Mouse (Mus musculus) left cerebral cortex, postnatal 25 days (tissue): ENCODE data around the gene Dhcr24. TPM values are rescaled to one million over a fixed set of nuclear protein-coding genes. Genes with fewer than 3 reads are reported as not detected.

Source experiments
- DNase-seq, 2 experiments: peaks; one replicate each; pipeline ENCODE4 v3.0.0; 2022; ENCODE audit warnings: low spot score in 2 of 2, mixed read lengths in 1 of 2
- intact Hi-C: fragments of 180-260 bp; cut with DNase I; formaldehyde crosslinking; loops from one replicate; pipeline ENCODE4 v1.15.1; 2025
- total RNA-seq, 2 experiments: library from RNA; stranded (reverse); gene quantifications; 2 replicates each; pipeline ENCODE4 v1.2.3; 2021

Dhcr24 gene
- total RNA-seq, 2 experiments from 2014 or later, result 89.9 to 93.5 TPM

DNA sequence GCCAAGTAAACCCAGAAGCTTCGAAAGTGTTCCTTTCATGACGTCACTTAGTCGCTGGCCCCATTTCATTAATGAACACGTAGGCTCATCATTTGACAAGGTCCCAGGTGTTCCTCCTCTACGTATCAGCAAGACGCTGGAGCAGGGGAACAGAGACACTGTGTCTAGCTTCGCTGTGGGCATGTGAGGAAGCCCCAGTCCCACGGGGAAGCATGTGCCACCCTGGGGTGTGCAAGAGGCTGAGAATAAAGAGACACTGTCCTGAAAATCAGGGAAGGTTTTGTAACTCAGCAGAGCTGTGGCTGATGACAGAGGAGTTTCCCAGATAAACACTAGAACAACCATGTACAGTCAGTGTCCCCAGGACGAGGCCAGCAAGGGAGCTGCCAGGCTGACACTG is 36.2 kb downstream of the Dhcr24 start:
- intact Hi-C loops, result no loop called here
- DNase-seq, result peak in 1 of 2 experiments; percentile 50

GRCm38 (mm10) chr4:106597741-106598140 is 36.9 kb downstream of the Dhcr24 start:
- intact Hi-C loops, result no loop called here
- no peak for DNase-seq

DNA sequence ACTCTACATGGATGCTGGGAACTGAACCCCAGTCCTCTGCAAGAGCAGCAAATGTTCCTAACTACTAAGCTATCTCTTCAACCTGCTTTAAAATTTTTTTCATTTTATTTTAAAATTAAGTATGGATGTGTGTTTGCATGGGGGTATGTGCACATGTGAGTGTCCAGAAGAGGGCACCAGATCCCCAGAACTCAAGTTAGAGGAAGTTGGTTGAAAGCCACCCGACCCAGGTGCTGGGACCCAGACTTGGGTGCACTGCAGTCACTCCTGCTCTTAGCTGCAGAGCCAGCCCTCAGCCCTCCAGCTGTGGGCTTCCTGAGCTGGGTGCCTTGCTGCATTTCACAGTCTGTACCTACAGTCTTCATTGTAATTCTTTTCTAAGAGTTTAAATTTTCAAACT is 38.6 kb downstream of the Dhcr24 start:
- intact Hi-C loops, result no loop called here
- no peak for DNase-seq

- intact Hi-C loops, result no loop called here
- DNase-seq, result no peak
Measured at GRCm38 (mm10) chr4:106600770-106601169, 39.9 kb downstream of the Dhcr24 start.

DNA sequence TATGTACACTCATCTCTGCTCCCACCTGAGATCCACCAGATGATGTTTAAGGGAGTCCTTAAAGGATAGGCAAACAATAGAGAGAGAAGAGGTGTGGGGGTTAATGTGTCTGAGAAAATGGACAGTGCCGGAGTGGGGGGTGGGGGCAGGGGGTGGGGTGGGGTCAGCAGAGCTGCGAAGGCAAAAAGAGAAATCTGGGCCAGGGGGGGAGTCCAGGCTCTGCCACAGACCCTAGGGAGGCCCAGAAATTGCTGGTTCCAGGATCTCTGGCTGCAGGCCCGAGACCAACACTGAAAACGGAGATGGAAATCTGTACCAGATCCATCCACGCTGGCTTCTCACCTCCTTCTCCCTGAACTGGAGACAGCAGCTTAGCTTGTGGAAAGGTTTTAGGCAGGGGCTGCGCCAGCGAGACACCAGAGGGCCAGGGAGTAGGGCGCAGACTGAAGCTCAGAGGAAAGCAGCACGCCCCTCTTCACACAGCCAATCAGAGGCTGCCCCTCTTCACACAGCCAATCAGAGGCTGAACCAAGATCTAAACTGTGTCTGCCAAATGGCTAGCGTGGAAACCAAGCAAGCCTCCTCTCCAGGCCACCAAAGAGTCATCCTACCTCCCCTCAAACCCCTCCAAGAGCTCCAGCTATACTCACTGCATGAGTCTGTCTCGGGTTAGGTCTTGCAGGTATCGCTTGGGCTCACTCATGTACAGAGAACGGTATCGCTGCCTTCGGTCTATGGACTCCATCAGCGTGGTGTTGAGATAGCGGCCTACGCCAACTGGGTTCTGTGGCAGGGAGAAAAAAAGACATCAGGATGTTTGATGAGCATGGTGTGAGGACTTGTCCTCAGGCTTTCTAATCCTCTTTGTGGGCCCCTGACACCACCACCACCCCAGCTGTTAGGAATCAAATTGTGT is 46.1 kb downstream of the Dhcr24 start:
- DNase-seq, result no peak
- intact Hi-C loops, result no loop called here

- no peak for DNase-seq
- intact Hi-C loops, result no loop called here
Measured at GRCm38 (mm10) chr4:106607905-106608304, 47.1 kb downstream of the Dhcr24 start.

GRCm38 (mm10) chr4:106613105-106613504 is 52.3 kb downstream of the Dhcr24 start:
- intact Hi-C loops, result loop anchor here (5.0 kb wide), 1 partner anchor 549 kb away; no protein-coding TSS in a partner anchor
- DNase-seq, result no peak

DNA sequence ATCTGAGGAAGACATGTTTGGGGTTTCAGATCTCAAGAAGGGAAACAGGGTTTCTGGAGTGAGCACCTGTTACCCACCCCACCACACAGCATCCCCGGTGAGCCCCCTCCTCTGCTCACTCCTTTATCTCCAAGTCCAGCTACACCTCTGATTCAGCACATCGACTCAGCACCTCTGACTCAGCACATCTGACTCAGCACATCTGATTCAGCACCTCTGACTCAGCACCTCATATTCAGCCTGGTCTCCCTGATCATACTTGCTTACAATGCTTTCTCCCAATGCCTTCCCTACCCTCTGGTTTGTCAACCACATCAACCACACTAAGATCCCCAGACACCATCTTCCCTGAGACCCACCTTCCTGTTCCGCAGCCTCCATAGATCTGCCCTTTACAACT is 52.7 kb downstream of the Dhcr24 start:
- intact Hi-C loops, result loop anchor here (5.0 kb wide), 1 partner anchor 549 kb away; no protein-coding TSS in a partner anchor
- peak in 1 of 2 experiments; percentile 60 for DNase-seq

- peak; percentile 73 to 75 for DNase-seq
- intact Hi-C loops, result loop anchor here (1.0 to 5.0 kb wide), 2 partner anchors 94 to 548 kb away; no protein-coding TSS in a partner anchor
Measured at GRCm38 (mm10) chr4:106614180-106614797, 53.5 kb downstream of the Dhcr24 start.

DNA sequence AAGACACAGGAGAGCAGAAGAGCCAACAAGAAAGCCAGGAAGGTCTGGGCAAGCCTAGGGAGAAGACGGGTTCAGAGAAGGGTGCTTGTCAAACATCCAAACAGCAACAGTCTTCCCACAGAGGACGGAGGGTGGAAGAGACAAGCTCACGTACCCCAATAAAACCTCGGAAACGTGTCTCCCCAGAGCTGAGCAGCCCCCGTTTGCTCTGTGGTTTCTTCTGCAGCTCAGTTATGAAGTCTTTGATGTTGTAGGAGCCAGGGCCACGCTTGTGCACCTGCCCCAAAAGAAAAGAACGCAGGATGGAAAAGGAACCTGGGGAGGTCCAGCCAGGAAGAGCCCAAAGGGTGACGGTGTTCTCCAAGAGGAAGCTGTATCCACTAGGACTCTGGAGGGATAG is 54.0 kb downstream of the Dhcr24 start:
- DNase-seq, result no peak
- intact Hi-C loops, result loop anchor here (1.0 to 5.0 kb wide), 2 partner anchors 93 to 547 kb away; no protein-coding TSS in a partner anchor

DNA sequence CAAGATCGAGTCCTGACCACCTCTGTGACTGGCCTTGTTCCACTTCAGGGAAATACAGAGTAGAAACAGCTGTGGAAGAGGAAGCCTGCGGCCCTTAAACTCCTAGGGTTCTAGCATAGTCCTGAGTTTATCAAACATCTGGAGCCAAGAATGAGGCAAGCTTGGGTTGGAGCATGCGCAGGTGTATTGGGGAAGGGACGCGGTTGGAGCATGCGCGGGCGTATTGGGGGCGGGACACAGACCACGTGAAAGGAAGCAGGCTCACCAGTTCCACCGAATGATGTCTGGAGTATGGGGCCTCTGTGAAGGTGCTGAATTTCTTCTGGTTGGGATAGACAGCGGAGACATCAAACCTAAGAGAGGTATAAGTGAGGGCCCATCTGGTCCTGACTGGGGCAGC is 54.8 kb downstream of the Dhcr24 start:
- DNase-seq, result no peak
- intact Hi-C loops, result no loop called here

GRCm38 (mm10) chr4:106617056-106617455 is 56.2 kb downstream of the Dhcr24 start, which contains the start of gene Lexm:
TSS of gene Lexm (minus strand) at chr4:106617241.
- intact Hi-C loops, result no loop called here

GRCm38 (mm10) chr4:106618898-106619297 is 58.1 kb downstream of the Dhcr24 start:
- no peak for DNase-seq
- intact Hi-C loops, result no loop called here

More at GRCm38 (mm10) chr4:106617056-106617455, 56.2 kb downstream of the Dhcr24 start, which contains the start of gene Lexm:
- DNase-seq, result peak in 1 of 2 experiments; percentile 51

DNA sequence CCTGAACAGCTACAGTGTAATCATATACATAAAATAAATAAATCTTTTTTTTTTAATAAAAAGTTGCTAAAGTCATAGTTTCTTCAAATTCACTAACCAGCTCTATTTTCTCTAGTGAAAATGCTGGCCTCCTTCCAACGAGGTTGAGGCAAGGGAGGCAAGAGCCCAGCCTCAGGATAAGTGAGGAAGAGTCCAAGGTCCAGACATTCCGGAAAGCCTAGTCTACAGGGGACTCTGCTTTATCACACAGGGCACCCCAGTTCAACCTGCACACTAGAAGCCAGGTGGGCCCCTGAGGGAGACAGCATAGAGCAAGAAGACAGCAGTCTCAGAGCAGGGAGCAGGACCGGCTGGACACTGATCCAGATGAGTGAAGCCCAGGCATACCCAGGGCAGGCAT is 60.6 kb downstream of the Dhcr24 start:
- intact Hi-C loops, result no loop called here

DNA sequence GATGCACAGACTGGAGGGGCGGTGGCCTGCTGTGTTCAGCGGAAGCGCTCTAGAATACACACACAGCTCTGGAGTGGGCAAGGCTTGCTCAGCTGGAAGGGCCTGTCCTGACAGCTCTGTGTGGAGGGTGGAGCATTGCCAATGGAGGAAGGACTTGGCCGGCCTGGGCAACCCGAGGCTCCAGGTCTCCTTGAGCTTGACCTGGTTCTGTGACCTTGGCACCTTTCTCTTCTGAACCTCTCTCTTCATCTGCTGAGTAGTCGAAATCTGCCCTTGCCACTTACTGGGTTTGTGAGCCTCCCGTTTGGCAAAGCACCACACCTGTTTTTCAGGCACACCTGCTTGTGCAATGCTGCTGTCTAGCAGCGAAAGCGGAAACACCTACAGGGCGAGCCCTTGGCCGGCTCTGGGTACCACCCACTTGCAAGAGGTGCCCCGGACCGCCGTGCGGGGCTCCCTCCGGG is 61.2 kb downstream of the Dhcr24 start, which contains the start of gene Ttc22:
TSS of gene Ttc22 (plus strand) at position 403 of the 464 bp plus-strand sequence.
- intact Hi-C loops, result no loop called here
- no peak for DNase-seq

More for the DNA sequence above, 60.6 kb downstream of the Dhcr24 start:
- DNase-seq, result no peak

DNA sequence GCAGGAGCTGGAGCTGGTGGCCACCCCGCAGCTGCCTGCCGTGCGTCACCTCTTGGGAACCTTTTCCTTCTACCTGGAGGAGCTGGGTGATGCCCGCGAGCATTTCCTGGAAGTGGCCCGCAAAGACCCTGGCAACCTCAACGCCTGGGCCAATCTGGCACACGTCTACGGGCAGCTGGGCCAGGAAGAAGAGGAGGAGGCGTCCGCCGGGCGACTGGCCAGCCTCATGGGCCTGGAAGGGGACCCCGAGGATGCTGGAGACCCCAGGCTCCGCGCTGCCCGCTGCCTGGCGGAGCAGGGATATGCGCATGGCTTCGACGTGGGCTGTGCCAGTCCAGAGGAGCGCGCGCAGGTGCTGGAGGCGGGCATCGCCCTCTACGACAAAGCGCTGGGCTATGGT is 61.9 kb downstream of the Dhcr24 start:
- intact Hi-C loops, result no loop called here
- DNase-seq, result no peak

GRCm38 (mm10) chr4:106624271-106624670 is 63.4 kb downstream of the Dhcr24 start:
- DNase-seq, result no peak
- intact Hi-C loops, result no loop called here

DNA sequence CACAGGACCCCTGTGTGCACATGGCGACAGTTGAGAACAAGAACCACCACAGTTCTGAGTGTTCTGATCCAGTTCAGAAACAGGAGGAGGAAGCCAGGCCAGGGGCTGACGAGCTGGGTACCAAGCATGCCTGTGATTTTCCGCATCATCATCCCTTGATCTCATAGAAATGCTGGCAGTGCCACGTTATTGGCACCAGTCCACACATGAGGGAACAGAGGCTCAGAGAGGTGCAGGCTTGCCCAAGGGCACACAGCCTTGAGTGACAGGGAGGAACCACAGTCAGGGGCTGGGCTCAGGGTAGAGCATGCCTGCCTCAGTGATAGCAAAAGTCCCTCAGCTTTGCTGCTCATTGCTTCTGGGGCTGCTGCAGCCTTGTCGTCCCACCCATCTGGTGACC is 67.0 kb downstream of the Dhcr24 start:
- intact Hi-C loops, result loop anchor here (5.0 kb wide), 1 partner anchor 209 kb away; no protein-coding TSS in a partner anchor
- DNase-seq, result no peak

DNA sequence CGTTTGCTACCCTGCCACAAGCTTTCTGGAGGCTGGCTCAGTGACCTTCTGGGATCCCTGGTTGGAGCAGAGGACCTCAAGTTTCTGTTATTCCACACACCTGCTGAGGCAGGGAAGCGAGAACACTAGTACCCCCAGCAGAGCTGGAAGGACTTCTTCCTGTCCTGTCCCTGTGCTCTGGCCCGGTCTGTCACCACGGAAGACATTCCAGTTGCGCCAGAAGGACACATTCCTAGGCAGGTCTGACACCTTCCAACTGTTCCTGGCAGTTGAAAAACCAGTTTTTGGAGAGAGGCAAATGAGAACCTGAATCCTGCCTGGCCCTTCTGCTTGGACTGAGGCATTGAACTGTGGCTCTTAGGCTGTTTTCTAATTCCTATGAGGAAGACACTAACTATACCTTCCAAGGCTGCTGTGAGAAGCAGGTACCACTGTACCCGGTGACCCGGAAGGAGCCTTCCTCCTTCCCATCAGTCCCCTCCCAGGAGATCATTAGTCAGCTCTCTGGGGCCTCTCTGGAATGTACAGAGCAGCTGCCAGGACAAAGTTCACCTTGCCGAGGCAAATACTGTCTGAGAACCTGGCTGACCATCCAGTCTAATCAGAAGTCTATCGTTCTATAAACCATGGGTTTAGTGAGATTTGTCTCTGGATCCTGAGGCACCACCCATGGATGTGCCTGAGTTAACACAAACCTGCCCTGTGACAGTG is 68.0 kb downstream of the Dhcr24 start:
- no peak for DNase-seq

More for the DNA sequence above, 68.0 kb downstream of the Dhcr24 start:
- intact Hi-C loops, result loop anchor here (5.0 kb wide), 1 partner anchor 208 kb away; no protein-coding TSS in a partner anchor
